Mouse (Mus musculus) cerebellum, postnatal 14 days (tissue): ENCODE measurements at regions not wholly inside any gene's neighbourhood (a gene's known extent, or its start where the extent isn't known, plus 50 kb on each side); places are given as distances from the start of the nearest gene placed in this dataset.
A peak's percentile ranks its signal among the peaks of the same experiment; 100 is the strongest.

Experiments used
- DNase-seq, 2 experiments: peaks; one replicate each; pipeline ENCODE4 v3.0.0; 2021; ENCODE audit warnings: mixed read lengths in 2 of 2

DNA sequence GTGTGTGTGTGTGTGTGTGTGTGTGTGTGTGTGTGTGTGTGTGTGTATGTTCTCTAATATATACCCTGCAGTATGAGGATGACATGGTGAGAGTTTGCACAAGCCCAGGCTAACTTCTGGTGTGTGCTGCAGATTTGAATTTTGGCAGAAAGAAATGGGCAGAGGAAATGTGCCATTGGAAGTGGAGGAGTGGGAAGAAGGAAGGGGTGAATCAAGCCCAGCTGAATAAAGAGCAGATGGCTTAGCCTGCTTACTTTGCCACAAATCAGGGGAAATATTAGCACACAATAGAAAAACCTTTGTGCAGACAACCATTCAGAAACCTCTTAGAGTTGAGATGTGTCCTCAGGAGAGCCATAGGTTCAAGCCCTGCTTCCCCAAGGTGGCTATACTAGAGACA lies 228.1 kb upstream of the Rgma start:
- no peak for DNase-seq

GRCm38 (mm10) chr7:73150436-73150835 lies 224.9 kb upstream of the Rgma start:
- no peak for DNase-seq

- no peak for DNase-seq
These were observed 223.5 kb upstream of the Rgma start for GRCm38 (mm10) chr7:73151586-73152467.

DNA sequence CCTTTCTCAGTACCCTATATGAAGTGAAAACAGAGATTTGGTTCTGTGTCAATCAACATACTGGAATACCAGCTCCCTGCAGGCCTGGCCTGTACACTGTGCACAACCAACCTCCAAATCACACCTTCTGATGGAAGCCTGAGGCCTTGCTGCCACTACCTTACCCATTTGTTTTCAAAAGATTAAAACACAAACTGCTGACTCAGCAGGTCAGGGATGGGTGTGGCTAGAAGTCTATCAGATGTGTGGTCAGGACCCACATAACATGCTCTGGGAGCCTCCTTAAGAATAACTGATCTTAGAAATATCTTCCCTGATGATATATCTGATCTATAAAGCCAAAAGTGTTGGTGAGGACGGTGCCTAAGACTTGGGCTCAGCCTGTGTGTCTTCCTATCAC lies 221.6 kb upstream of the Rgma start:
- no peak for DNase-seq

DNA sequence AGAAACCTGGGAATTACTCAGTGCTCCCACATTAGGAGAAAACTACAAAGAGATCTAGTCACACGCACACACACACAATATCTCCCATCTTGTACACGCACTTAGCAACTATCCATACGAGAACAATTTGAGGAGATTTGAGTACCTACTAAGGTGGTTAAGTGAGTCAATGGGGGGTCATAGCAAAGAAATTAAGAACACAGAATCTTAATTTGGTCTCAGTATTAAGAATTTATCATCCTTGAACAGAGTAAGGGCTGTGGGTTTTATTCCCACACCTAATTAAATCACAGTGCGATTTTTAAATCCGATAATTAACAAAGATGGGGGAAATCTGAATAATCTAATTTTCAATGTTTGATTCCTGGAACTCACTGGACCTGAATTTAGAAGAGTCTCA lies 216.5 kb upstream of the Rgma start:
- DNase-seq: no peak

- no peak for DNase-seq
These were observed 214.3 kb upstream of the Rgma start for GRCm38 (mm10) chr7:73160968-73161367.

- DNase-seq: no peak
These were observed 211.6 kb upstream of the Rgma start for GRCm38 (mm10) chr7:73163687-73164086.

- DNase-seq: no peak
These were observed 209.8 kb upstream of the Rgma start for GRCm38 (mm10) chr7:73165521-73165920.

DNA sequence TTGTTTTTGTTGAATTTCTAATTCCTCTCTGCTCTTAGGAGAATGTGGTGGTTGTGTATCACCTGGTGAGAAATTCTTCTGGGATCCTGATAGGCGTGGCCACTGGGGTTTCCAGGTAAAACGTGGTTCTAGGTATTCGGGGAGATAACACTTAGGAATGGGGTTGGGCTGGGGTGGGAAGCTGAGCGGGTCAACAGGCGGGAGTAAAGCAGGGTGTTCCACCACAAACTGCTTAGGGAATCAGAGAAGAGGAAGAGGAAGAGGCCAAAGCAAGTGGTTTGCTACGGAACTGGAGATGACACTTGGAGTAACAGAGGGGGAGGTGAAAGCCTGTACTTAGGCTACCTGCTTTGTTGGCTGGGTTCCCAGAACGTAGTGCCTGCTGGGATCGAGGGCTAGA lies 205.9 kb upstream of the Rgma start:
- DNase-seq: no peak

- no peak for DNase-seq
These were observed 202.7 kb upstream of the Rgma start for GRCm38 (mm10) chr7:73172615-73173014.

DNA sequence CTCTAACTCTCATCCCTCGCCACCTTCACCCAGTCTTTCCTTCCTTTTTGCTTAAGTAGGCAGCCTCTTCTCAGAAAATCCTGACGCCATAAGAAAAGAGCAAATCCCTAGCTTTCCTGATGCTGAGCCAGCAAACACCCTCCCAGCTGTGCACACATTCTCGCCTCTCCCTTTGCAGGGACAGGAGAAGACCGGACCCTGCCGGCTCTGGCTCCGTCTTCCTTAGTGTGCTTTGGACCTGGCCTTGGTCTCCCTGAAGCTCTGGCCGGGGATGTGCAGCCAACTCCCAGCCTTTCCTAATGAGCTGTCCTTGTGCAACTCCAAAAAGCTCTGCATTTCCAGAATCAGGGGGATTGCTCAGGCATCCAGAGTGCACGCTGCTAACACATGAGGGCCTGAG lies 191.5 kb upstream of the Rgma start:
- DNase-seq: no peak

DNA sequence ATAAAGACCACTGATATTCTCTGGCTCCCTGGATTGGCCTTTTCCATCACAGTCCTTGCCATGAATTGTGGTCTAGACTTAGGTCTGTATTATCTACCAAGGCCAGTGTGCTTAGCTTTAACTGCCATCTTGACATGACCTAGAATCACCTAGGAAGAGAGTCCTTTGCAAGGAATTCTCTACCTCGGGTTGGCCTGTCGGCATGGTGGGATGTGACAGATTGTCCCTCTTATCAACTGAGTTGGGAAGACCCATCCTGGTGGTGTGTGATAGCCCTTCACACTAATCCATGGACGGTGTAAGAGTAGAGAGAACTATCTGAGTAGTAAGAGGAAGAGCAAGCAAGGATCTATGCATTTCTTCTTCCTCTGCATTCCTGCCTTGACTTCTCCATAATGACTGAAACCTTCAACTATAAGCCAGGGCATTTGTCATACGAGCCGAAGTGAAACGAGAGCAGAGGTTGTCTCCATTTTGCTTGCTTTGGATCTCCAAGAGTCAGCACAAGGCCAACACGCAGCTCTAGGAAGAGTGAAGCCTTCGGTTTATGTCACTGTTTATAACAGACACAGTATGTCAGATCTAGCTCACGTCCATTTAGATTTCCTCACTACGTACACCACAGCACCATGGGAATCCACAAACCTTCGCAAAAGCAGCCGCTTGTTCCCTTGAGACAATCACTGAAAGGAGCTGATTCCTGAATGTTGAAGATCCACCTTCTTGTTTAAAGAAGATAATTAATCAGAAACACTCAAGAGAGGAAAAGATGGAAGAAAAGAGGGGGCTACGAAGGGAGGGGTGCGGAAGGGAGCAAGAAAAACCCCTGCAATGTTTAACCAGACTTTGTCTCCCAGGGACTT lies 190.9 kb upstream of the Rgma start:
- no peak for DNase-seq

GRCm38 (mm10) chr7:73185071-73185531 lies 190.2 kb upstream of the Rgma start:
- peak; percentile 38 to 39 for DNase-seq

DNA sequence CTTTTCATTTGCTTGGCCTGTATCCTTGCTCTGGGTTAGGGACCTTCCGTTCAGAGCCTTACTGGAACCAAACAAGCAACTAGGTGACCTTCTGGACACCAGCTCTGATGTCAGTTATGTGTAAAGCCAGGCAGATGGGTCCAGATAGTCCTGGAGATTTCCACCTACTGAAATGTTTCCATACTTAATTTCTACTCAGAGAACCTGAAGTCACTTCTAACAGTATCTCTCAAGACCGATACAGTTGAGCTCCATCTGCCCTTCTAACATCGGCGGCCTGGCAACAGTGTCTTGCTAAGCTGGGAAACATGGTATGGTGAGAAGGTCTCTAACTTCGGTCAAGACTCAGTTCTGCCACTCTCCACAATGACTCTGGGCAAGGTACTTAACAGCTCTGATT lies 189.7 kb upstream of the Rgma start:
- no peak for DNase-seq

GRCm38 (mm10) chr7:73186501-73186900 lies 188.8 kb upstream of the Rgma start:
- peak in 1 of 2 experiments; percentile 29 for DNase-seq

GRCm38 (mm10) chr7:73191388-73192278 lies 183.7 kb upstream of the Rgma start:
- no peak for DNase-seq

- no peak for DNase-seq
These were observed 182.5 kb upstream of the Rgma start for GRCm38 (mm10) chr7:73192839-73193238.

DNA sequence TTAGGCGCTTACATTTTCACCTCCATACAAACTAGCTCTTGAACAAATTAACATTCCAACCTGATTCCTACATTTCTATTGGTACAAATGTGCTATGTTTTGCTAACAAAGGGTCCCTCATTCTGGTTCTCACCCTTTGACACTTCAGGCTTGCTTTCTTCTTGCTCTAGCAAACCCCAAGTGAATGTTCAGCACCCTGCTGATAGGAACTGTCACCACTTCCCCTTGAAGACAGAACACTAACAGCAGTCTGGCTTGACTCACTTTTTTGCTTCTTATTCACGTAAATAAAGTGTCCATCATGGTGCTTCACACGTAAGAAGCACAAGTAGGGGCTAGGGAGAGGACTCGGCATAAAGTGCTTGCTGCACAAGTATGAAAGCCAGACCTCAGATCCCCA lies 180.0 kb upstream of the Rgma start:
- DNase-seq: no peak

DNA sequence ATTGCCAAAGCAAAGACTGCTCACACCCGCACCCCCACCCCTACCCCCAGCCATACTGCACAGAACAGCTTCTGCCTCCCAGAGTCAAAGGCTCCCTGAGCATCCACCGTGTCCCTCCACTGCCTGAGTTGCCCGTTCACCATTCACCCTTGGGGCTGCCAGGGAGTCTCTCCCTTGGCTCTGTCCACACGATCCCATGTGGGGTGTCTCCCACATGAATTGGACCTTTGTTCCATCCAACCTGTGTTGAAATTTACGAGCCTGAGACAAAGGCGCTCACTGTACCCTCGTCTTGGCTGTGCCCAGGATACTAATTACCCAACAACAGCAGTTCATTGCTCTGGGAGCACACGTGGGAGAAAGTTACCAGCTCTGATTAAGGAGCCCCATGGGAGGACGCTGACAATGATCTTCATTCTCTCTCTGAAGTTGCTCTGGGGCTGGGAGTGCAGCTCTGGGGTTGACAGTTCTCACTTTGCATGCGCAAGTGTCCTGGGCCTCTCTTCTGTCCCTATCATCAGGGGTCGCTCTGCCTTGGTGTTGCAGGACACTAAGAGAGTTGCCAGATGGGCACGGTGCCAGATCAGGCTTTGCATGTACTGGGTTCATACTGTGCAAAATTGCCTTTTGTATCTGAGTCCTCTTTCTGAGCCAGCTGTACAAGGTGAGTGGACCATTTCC lies 178.3 kb upstream of the Rgma start:
- DNase-seq: peak; percentile 53 to 68

DNA sequence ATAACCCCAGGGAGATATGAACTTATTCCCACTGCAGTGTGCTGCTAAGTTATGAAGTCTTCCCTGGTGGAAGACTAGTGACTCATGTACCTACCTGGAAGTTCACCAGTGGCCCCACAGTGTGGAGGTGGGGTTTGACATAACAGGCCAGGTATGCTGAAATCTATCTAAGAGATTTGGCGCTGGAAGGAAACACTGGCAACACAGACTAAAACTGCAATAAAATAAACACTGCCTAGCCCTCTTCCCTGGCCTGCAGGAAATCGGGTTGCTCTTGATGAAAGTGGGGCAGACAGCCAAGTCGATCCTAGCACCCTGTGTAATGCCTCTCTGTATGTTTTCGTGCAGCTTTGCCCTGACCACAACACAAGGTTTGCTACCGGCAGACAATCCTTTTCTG lies 177.2 kb upstream of the Rgma start:
- no peak for DNase-seq

DNA sequence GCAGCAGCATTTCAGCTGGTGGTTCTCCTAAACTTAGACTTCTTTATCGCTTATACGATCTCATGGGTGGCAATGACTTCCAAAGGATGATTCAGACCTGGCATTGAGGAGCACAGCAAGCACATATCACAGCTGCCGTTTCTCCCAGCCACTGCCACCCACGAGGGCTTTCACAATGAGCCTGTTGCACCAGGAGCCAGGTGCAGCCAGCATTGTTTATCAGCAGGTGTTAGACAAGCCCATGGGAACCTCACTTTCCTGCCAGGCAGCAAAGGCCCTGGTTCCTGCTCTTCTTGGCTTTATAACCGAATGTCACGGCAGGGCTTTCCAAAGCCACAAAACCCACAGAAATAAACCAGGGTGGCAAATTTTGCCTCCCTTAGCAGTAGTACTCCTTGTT lies 175.3 kb upstream of the Rgma start:
- no peak for DNase-seq

DNA sequence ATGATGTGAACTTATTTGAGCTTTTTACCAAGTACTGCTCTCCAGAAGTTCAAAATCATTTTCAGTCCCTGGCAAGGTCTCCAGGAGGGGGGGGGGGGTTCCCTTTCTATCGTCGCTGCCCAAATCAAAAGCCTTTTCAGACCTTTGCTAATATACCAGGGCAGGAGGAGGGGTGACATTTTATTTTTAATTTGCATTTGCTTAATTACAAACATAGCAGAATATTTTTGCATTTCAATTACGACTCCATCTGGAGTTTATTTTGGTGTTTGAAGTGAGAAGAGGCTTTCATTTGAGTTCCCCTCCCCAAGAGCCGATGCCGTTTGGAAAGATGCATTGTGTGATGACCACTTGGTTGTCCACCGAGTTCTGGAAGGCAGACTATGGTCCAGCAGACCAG lies 174.0 kb upstream of the Rgma start:
- no peak for DNase-seq
